Mouse (Mus musculus) lung, adult 18-20 months (tissue): ENCODE measurements at regions not wholly inside any gene's neighbourhood (a gene's known extent, or its start where the extent isn't known, plus 50 kb on each side); places are given as distances from the start of the nearest gene placed in this dataset.

Experiments used
- DNase-seq, 2 experiments: peaks; one replicate each; pipeline ENCODE4 v3.0.0; 2022; ENCODE audit warnings: mixed read lengths in 2 of 2

GRCm38 (mm10) chr11:34153749-34154525 is 54.0 kb downstream of the Foxi1 start:
- DNase-seq = peak; percentile 60 to 72

GRCm38 (mm10) chr11:34149370-34149976 is 51.1 kb upstream of the 4930469K13Rik start:
- DNase-seq = peak; percentile 65 to 76
